Mouse (Mus musculus) cerebellum, postnatal 10 days (tissue): Measurements from ENCODE around the gene Scgb1a1.
"Not testable (repeated sequence)": the region's sequence is repeated elsewhere in the genome, so short reads cannot be mapped to it uniquely, and the experiment has no call there.

Experiments used
- DNase-seq, 2 experiments: peaks; one replicate each; pipeline ENCODE4 v3.0.0; 2021; ENCODE audit warnings: mixed read lengths in 2 of 2

Gene Scgb1a1

DNA sequence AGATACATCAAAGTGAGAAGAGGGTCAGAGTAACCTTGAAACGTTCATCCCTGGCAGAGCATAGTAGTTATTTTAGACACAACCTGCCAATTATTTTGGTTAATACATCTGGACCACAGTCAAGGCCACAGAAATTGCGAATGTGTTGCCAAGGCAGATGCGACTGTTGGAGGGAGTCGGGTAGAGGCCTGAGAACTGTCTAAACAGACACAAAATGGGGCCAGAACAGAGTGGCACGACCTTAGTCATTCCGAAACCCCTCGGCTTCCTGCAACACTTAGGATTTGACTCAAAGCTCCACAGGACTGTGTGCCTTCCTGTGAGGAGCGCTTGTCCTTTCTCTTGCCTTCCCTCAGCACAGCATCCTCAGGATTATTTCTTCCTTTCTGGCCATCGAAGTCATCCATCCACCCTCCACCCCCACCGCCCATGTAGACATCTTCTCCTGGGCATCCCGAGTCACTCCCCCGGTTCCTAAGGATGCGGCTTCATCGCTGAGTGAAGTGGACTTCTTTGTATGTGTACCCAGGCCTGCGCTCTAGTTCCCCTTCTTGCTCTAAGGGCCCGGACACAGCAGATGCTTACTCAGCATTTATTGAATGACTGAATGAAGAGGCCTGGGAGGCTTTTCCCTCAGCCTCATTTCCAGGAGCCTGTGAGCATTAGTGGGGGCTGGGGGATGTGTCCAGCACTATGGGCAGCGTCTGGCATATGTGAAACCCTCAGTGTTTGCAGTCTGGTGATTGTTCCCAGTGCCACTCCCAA lies 12.7 kb upstream of the Scgb1a1 start:
- DNase-seq: no peak

DNA sequence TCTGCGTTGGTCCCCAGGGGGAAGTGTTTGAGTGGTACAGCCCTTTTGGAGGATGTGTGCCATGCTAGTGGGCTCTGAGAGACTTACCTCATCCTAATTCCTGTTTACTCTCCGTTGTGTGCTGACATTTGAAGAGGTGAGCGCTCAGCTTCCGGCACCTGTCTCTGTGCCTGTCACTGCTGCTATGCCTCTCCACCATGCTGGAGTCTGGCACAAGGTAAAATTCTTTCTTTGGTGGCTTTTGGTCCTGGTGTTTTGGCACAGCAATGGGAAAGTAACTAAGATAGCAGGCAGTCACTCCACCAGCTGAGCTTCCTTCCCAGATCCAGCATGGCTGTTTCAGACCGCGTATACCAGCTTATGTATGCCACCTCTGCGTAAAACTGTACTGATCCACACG lies 12.0 kb upstream of the Scgb1a1 start:
- DNase-seq: no peak

DNA sequence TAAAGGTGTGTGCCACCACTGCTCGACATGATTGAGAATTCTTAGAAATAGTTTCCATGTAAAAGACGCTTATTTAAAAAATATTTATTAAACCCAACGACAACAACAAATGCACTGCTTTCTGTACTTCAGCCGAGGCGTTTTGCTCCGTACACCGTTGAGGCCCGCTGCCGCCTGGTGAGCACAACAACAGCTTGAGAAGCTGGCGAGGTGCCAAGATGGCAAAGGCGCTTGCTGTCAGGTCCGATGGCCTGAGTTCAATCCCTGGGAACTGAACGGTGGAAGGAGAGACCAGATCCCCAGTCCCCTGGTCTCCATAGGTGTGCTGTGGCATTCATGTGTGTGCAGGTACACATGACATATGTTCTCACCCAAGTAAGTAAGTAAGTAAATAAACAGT lies 9.7 kb upstream of the Scgb1a1 start:
- peak; percentile 67 to 74 for DNase-seq

DNA sequence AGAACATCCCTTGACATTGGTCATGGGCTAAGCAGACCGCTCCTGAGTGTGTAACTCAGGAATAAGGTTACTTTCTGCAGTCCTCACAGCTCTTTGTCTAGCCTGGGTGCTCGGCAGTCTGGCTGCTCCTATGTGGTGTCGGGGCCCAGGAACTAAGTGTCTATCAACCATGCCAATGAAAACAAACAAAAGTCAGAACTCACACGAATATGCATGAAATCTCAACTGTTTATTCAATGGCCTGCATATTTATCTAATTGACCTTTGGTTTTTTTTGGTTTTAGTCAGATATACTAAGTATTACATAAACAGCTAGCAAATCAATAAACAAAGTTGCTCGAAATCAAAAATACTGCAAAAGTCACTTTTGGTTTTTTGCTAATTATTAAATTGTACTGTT lies 7.4 kb upstream of the Scgb1a1 start:
- DNase-seq: no peak

DNA sequence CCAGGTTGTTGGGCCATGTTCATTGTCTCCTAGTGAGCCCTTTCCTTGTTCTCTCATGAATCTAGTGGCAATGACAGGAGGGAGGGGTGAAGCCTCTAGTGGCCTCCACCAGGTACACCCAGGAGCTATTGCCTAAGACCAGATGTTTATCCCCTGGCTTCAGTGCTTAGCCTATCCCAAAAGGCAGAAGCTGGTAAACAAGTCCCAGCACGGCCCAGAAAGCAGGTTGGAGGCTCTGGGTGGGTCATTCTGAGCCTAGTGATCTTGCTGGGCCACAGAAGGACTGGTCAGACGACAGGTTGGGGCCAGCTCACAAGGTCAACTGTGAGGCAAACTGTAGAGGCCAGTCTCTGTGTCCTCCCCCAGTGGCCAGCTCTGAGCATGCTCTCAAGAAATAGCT lies 3.0 kb upstream of the Scgb1a1 start:
- DNase-seq: no peak

DNA sequence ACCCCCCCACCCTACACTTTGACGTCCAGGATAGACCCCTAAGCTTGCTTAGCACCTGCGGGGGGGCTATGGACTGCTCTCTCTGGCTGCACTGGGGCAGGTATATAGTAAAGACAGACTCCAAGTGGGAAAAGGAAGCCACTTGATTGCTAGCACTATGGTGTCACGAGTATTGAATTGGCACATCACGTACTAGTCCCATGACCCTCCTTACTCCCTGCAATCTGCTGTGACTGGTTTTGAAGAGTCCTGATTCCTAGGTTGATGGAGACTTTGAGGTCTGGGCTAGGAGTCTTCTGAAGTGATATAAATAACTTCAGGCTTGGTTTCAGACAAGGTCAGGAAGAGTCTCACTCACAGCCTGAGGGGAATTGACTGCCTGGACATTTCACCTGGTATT lies 2.4 kb upstream of the Scgb1a1 start:
- no peak for DNase-seq

DNA sequence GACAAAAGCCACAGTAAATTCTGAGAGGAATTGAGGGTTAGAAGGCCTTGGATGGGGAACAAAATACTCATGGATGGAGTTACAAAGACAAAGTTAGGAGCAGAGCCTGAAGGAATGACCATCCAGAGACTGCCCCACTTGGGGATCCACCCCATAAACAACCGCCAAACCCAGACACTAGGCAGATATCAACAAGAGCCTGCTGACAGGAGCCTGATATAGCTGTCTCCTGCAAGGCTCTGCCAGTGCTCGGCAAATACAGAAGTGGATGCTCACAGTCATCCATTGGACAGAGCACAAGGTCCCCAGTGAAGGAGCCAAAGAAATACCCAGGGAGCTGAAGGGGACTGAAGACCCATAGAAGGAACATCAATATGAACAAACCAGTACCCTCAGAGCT lies 3.9 kb downstream of the Scgb1a1 start:
- DNase-seq: not testable (repeated sequence)

DNA sequence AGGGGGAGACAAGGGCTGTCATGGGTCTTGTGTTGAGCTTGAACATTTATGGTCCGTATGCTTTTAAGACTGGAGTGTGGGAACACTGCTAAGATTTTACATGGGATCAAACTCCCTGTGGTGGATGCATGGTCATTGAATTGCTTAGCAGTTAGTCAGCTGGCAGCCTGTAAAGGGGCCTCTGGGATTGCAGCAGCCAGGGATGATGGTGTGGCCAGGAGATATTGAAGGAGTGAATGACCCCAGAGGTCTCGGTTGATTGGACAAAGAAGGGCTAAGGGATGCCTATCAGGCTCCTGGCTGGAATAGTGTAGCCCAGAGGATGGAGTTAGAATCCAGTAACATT lies 4.8 kb downstream of the Scgb1a1 start:
- no peak for DNase-seq

DNA sequence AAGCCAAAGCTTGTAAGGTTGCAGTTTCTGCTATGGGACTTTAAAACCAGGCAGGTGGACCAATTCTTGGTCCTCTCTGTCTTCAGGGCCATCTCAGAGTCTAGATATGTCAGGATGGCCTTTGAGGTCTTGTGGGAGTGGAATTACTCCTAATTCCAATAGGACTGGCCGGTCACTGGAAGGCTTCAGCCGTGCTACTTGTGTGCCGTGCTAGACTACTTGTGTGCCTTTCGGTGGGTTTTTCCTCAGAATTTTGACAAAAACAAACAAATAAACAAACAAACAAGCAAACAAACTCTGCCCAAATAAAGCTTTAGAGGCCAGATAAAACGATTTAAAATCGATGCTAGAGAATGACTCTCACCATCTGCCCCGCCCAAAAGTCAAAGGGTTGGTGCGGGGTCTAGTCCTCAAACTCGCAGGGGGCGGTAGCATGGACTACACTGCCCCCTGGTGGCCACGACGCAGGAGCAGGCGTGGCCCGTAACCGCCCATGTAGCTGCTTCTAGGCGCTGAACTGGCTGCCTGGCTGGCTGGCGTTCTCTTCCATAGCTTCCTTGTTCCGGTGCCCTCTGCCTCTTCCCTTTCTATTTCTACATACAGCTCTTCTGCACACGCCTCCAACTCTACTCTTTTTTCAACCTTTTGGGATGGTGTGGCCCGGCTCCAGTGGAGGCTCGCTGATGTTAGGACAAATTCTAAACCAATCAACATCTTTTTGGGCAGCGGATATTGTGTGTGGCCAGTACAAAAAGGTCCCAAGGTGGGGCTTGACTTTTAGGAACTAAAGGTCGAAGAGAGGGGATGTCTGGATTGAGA lies 5.4 kb downstream of the Scgb1a1 start:
- DNase-seq: peak; percentile 92 to 93

DNA sequence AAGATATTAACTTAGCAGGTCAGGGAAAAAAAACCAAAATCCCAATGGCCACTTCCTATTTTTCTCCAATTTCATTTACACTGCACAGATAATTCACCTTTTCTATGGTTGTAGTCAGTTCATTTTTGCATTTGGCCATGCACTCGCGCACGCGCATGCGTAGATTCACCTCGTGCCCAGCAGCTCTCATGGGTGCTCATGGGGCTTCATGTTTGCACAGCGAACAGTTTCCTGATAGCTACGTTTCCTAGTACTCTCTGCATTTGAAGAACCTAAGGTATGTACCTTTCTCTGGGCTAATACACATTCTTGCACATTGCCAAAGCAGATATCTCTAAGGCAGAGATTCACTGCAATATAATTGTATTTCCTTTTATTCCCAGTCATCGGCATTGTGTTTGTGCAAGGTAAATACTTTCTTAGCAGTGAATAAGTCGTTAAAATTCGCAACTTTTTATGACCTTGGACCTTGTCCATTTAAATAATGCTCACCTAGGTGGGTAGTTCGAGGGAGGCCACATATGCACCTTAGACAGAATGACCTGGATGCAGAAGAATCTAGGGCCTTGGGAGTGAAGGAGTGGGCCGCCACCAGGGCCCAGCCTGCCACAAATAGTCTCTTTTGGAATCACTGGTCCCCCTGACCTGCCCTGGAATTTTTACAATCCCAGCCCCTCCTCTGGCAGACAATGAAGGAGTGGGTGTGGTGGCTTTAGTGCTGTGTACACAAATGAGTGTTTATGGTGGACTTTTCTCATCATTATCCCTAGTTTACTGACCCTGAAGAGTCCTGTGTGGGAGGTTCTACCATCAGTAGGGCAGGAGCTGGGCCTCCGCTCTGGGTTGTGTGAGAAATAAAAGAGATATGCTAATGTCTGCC lies 6.2 kb downstream of the Scgb1a1 start:
- DNase-seq: no peak

DNA sequence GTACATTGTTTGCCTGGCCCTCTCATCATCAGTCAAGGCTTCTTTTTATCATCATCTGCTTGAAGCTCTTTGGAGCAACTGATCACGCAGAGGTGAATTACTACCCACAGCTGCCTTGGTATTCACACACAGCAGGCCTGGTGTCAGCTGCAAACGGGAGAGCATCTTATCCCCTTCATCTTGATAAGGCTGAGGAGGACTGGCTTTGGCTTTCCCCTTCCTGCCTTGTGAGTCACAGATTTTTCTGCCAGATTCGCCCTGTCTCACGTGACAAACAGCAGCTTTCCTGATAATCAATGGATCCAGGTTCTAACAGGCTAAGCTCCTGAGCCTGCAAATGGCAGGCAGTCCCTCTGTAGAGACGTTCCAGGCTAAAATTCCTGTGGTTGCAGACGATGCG lies 7.8 kb downstream of the Scgb1a1 start:
- no peak for DNase-seq

DNA sequence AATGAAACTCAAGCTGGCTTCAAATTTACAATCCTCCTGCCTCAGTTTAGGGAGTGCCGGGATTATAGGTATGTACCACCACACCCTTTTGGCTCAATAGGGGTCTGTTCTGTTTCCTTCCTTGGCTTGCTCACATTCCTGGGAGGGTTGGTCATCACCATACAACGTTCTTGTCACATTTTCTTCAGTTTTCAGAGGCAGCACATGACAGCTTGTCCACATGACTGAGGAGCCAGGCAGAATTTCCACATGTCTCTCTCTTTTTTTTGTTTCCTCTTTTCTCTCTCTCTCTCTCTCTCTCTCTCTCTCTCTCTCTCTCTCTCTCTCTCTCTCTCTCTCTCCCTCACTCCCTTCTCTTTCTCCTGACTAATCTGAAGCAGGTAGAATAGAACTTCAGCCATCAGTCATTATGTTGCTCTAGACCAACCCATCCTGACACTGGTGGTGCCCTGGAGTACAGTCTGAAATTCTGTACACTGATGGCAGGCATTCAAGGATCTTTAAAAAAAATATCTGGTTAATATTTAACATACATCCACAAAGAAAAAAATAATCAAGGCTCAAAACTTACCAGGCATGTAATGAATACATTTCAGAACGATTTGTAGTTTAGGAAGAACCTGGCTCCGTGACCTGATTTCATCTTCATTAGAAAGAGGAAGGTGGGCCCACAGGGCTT lies 10.6 kb downstream of the Scgb1a1 start:
- no peak for DNase-seq

DNA sequence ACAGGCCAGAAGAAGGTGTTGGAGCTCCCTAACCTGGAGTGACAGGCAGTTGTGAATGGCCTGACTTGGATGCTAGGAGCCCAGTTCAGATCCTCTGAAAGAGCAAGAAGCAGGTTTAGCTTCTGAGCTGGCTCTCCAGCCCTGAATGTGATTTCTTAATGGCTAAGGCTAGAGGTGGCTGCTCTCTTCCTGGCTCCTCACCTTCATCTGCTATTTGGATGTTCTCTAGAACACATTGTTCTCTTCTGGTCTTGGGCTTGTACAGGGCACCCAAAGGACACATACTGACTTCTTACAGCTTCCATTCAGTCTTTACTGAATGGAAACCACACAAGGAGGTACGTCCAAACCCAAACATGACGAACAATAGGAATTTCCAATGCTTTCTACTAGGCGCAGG lies 11.7 kb downstream of the Scgb1a1 start:
- DNase-seq: no peak

DNA sequence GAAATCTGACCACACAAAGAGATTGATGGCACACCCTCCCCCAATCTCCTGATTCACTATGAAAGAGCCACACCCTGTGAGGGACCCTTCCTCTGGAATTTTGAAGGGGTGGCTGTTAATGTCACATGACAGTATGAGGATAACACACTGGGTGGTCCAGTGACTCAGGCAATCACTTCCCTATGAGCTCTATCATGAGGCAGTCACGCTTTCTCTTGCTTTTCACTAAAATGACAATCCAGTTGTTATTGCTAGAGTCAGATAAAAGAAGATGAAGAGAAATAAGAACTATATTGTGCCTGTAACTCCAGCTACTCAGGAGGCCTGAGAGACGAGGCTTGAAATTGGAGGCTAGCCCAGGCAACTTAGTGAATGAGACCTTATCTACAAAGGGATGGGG lies 12.2 kb downstream of the Scgb1a1 start:
- no peak for DNase-seq

DNA sequence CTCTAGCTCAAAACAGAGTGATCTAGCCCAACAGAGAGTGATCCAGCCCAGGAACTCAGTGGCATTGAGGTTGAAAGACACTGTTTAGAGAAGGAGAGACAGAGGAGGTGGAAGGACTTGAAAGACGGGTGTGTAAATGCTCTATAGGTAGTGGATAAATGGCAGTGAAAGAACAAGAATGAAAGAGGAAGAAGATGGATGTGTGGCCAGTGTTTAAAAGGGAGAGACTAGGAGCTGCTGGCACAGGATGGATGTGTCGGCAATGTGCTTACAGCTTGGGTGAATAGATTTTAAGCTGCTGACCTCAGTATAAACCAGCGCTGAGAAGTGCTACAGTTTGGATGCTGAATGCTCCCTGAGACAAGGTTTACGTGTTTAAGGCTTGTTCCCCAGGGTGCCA lies 13.3 kb downstream of the Scgb1a1 start:
- no peak for DNase-seq

DNA sequence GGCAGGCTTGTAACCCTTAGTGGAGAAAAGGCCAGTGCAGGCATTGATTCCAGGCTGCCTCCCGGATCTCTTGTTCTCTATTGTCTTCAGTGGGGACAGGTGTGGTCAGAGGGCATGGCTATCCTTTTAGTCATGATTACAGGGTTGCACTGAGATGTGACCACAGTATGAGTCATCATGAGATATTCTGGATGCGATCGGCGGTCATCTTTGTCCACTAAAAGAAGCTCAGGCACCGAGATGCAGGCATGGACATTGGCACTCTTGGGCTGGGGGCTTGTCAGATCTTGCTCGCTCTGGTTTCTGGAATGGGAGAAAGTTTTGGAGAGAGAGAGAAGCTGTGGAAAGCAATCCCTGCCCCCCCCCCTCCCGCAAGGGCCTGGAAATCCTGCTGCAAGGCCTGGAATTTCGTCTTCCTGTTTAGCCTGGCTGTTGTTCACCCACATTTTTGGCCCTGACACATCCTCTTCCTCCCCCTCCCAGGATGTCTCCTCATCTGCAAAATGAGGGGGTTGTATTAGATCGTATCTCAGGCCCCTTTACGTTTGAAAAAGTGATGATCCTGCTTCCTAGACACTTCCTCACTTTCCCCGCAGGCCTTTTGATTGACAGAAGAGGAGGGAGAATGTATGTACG lies 13.9 kb downstream of the Scgb1a1 start:
- no peak for DNase-seq

DNA sequence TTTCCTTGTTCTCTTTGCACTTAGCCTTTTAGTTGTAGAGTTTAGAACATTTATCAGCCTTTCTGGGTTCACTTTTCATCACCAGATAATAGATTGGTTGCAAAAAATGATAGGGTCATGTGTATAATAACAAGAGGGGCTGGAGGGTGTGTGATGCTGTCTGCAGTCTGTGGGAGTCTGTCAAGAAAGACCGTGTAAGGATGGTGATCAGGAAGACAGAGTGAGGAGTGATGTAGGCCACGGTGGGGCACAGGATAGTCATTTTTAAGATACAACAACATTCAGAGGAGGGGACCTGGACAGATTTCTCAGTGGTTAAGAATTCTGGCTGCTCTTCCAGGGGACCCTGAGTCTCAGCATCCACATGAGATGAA lies 15.6 kb downstream of the Scgb1a1 start:
- DNase-seq: no peak

DNA sequence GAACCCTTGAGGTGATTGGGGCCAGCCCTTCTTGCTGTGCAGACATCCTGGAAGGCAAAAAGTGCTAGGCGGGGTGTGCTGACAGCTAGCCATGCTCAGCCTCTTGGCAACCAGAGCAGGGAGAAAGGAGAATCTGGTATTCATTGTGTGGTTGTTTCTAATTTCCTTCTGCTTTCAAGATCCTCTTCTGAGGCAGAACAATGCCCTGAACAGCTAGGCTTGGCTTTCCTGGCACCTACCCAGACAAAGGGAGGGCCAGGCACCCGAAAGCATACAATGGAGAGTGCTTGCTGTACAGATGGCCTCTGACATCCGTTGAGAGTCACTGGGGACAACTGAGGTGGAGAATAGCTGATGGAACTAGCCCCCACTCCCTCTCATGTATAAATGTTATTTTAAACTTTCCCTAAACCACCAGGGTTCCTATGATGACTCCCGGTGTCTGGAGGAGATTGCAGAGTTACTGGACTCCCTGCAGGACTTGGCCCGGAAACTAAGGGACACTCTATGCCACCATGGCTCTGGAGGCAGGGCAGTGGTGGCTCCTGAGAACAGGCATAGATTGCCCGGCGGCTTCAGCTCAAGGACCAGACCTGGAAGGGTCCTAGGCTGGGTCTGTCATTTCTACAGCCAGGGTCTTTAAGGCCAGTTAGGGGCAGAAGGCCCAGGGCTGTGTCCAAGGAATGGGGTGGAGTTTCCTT lies 16.2 kb downstream of the Scgb1a1 start:
- peak; percentile 69 to 76 for DNase-seq

DNA sequence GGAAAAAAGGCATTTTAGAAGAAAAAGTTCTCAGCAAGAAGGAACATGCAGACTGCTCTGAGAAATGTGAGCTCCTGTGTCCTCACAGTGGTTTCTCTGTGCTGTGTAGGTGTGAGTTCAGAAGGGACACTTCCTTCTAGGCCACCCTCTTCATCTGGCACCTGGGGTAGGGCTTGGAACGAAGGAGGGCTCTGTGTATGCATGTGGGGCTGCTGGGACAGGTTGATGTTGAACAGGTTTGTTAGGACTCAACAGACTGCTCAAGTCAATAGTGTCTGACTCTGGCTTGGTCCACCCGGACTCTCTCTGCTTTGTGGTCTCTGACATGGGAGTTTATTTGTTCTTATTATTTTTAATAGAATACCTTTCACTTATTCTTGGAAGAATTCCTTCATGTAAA lies 17.4 kb downstream of the Scgb1a1 start:
- DNase-seq: no peak

DNA sequence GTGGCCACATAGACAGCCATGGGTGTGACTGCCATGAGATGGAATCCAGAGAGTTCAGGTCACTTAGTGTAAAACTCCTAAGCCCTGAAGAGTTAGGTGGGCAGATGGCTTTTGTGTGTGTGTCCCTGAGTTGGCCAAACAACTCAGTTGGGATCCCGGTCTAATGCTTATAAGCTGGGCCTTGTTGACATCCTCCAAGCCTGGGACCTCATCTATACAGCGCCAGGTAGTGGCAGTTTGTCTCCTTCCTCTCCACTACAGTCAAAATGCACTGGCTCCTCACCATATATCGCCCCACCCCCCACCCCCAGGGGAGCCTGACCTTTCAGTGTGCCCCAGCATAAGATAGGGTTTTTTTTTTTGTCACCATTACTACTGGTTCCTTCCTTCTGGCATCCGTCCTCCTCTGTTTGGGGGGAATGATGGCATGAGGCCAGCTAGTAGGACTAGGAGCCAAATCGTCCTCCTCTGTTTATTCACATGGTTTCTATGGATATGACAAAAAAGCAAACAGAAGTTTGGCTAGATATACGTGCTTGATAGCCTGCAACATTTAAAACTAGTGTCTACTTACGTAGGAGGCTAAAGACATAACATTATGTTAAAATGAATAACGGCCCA lies 18.0 kb downstream of the Scgb1a1 start:
- DNase-seq: peak; percentile 71 to 74

DNA sequence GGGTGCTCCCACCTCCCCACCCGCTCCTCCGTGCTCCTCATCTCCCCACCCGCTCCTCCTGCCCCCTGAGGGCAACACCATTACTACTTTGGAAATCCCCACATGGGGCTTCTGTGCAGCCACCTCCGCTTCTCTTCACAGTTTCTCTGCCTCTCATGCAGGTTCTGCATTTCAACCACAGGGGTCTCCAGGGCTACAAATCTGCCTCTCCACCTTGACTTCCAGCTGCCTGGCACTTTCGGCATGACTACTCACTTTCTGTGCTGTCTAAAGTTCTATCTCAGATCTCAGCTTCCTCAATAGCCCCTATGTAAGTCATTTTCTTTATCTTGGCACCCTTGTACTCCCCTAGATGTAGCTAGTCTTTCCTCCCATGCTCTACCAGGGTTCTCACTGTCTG lies 20.5 kb downstream of the Scgb1a1 start:
- no peak for DNase-seq
